In genomic region chr2:29391996-29392395, GRCm38 (mm10) we compare ENCODE assay signal across 23 mouse cellular contexts.
"Had no signal": no experiment of that assay in that cellular context is flagged by ENCODE, and none has a peak within 500 bp of the region (broad histone marks: within the 10 kb centered on the region; RNA-seq: fewer than 3 reads in every experiment).

No protein-coding gene starts in this region.

- H3K27me3 ChIP-seq: limb, embryonic 12.5 days; limb, embryonic 15.5 days; megakaryocyte, embryonic 14.5 days; neural tube, embryonic 13.5 days; stomach, embryonic 15.5 days had no signal

- ATAC-seq: liver, postnatal 0 days; lung, postnatal 0 days had no signal

- DNase-seq: kidney, adult 18-20 months; kidney, adult 9 months; kidney, postnatal 14 days; kidney, postnatal 4 days; layer of hippocampus, adult 9-11 months; left cerebral cortex, postnatal 4 days; liver, postnatal 0 days; lung, embryonic 14.5 days; midbrain, embryonic 14.5 days; retina, postnatal 1 day; right cerebral cortex, postnatal 25 days; spleen, adult 18-20 months; thymus, postnatal 25 days had no signal

- H3K27ac ChIP-seq: limb, embryonic 12.5 days; limb, embryonic 15.5 days; liver, embryonic 14.5 days; macrophage; midbrain, embryonic 10.5 days; neural tube, embryonic 13.5 days; stomach, embryonic 15.5 days had no signal

- H3K36me3 ChIP-seq: limb, embryonic 12.5 days; limb, embryonic 15.5 days; midbrain, embryonic 10.5 days; neural tube, embryonic 13.5 days; stomach, embryonic 15.5 days had no signal

- H3K9me3 ChIP-seq: limb, embryonic 12.5 days; limb, embryonic 15.5 days; megakaryocyte, embryonic 14.5 days; midbrain, embryonic 10.5 days; neural tube, embryonic 13.5 days; stomach, embryonic 15.5 days had no signal

- H3K9ac ChIP-seq: limb, embryonic 12.5 days; limb, embryonic 15.5 days; liver, embryonic 14.5 days; liver, postnatal 0 days; lung, embryonic 14.5 days; neural tube, embryonic 13.5 days; stomach, embryonic 15.5 days had no signal

- H3K4me1 ChIP-seq: limb, embryonic 15.5 days; stomach, embryonic 15.5 days had no signal

- H3K4me2 ChIP-seq: limb, embryonic 12.5 days; limb, embryonic 15.5 days; liver, embryonic 11.5 days; lung, embryonic 14.5 days; neural tube, embryonic 13.5 days; stomach, embryonic 15.5 days had no signal

- H3K4me3 ChIP-seq: limb, embryonic 12.5 days; limb, embryonic 15.5 days; megakaryocyte, embryonic 14.5 days; midbrain, embryonic 10.5 days; neural tube, embryonic 13.5 days; stomach, embryonic 15.5 days had no signal
